Mouse (Mus musculus): ENCODE results near the gene Hoxd9. TPM values are rescaled to one million over a fixed set of nuclear protein-coding genes. Genes with fewer than 3 reads are reported as not detected.

The Hoxd9 gene
- polyA plus RNA-seq, 1 experiment from 2014 or later: 42.7 TPM

DNA sequence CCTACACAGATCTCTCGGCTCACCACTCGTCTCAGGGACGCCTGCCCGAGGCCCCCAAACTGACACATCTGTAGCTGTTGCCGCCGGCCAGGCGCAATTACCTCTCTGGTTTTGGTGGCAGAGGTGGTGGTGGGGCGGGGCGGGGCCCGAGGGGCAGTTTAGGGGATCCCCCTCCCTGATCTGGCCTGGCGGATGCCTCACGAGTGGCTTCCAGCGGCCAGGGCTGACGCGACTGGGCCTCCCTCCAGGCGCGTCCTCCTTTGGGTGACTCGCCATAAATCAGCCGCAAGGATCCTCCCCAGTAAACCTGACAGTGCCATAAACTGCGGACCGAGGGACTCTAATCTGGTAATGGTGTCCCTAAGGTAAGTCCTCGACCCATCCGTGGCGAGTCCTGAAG is 49.5 kb downstream of the Hoxd9 start:
- Histone ChIP-seq H3K36me3 (peaks cover 27% of the 10 kb centered on the region), H3K4me2 (peak overlapping the region; percentile 52), H3K27me3 (no peaks in the 10 kb centered on the region), H3K4me1 (replicated peaks) (peaks cover 90% of the 10 kb centered on the region), H3K4me3 (peak overlapping the region; percentile 36), H3K9me3 (no peaks in the 10 kb centered on the region), H3K27ac (replicated peaks) (peak overlapping the region; percentile 95), H3K9ac (peak overlapping the region; percentile 81)
- WGBS: 3% methylated on average over 24 of the region's 24 CpGs
- 0 out of 2 replicates have a peak, but pooled peaks have one; percentile 8 for ATAC-seq (ENCODE audit: low read depth)

DNA sequence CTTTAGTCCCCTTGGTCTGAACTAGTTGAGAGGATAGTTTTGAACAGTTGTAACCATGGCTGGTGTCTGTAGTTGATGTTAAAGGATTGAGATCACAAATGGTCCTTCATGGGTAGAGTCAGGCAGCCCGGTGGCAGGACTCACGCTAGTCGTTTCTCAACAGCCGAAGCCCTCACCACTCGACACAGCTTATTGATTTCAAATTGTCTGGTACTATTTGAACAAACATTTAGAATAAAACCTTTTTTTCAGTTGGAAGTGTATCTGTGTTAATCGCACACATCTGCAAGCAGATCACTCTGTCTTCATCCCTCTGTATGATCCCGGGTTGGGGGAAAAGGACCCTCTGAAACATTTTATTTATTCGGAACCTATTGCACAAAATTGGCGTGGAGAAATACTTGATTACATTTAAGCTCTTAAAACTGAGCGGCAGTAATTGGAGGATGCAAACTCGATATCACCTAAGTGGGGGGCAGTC is 50.2 kb downstream of the Hoxd9 start:
- H3K4me3 ChIP-seq: peak overlapping the region; percentile 36
- no peaks in the 10 kb centered on the region for H3K27me3 ChIP-seq
- WGBS: 8% methylated on average over 11 of the region's 11 CpGs
- peak overlapping the region; percentile 81 for H3K9ac ChIP-seq
- peak overlapping the region; percentile 95 for H3K27ac ChIP-seq (replicated peaks)
- peak overlapping the region; percentile 52 for H3K4me2 ChIP-seq
- H3K4me1 ChIP-seq (replicated peaks): peaks cover 97% of the 10 kb centered on the region
- no peaks in the 10 kb centered on the region for H3K9me3 ChIP-seq
- no peak for ATAC-seq (ENCODE audit: low read depth)
- peaks cover 27% of the 10 kb centered on the region for H3K36me3 ChIP-seq

DNA sequence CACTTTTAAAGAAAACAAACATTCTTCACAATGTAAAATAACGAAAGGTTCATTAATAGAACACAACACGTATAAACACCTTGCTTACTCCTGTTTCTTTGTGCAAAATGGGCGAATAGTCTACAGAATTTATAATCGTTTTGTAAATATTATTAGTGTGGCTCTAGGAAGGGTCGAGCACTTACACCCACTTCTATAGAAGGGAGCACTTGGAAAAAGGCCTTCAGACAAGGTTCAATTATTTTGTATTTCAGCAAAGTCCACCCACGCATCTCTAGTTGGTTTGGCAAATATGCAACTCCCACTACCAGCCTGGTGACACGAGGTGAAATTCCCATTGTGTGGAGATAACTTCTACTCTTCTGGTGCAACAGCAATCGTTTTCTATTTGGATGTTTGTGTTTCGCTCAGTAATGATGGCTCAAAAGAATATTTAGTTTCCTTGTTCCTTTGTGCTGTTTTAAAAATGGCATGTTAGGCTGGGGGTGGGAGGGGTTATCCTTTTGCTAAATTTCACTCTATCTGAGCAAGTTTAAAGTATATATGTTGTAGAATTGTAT is 51.0 kb downstream of the Hoxd9 start:
- peaks cover 26% of the 10 kb centered on the region for H3K36me3 ChIP-seq
- H3K9ac ChIP-seq: peak overlapping the region; percentile 81
- peak overlapping the region; percentile 36 for H3K4me3 ChIP-seq
- no peaks in the 10 kb centered on the region for H3K27me3 ChIP-seq
- ATAC-seq (ENCODE audit: low read depth): no peak
- 9% methylated on average over 9 of the region's 9 CpGs for WGBS
- peak overlapping the region; percentile 95 for H3K27ac ChIP-seq (replicated peaks)
- peaks cover 100% of the 10 kb centered on the region for H3K4me1 ChIP-seq (replicated peaks)
- peak overlapping the region; percentile 52 for H3K4me2 ChIP-seq
- H3K9me3 ChIP-seq: no peaks in the 10 kb centered on the region

DNA sequence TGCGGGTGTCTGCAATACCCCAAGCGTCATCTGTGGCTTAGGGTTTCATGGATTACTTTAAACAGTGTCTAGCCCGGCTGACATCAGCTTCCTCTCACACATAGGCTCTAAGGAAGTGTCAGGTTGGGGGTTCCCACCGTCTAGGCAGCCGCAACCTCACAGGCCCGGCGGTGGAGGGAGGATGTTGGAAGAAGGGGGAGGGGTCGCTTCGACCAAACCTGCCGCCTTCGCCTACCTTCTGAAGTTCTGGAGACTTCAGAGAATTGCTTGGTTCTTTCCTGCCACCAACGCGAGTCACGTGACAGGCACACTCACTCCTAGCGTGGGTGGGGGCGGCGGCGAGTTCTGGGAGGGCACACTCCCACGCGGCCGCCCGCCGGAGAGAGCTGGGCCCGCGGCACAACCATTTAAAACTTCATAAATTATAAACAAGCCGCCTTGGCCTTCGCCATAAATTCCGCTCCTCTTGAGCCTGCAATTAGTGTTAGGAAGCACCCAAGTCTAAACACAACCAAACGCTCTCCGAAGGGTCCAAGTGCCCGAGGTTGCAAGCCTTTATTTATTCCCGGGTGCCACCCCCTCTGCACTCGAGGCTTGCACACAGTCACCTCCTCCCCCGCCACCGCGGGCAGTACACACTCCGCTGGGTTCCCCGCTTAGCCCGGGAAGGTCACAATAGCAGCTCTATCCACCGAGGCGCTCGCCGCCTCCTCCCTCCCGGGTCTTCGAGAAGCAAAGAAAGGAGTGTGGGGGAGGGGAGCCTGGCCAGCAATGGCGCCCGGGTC is 52.0 kb downstream of the Hoxd9 start:
- Histone ChIP-seq H3K4me3 (peak overlapping the region; percentile 36), H3K9me3 (no peaks in the 10 kb centered on the region), H3K27ac (replicated peaks) (peak overlapping the region; percentile 95), H3K36me3 (peaks cover 16% of the 10 kb centered on the region), H3K4me2 (peak overlapping the region; percentile 52), H3K4me1 (replicated peaks) (peaks cover 94% of the 10 kb centered on the region), H3K9ac (peak overlapping the region; percentile 81), H3K27me3 (no peaks in the 10 kb centered on the region)
- WGBS: under 1% methylated on average over 47 of the region's 47 CpGs
- ATAC-seq (ENCODE audit: low read depth): peak; percentile 85

MicroRNAs encoded within 50 kb of the gene (microRNA counts, 519-probe panel; counts per million panel counts)
- microRNA mmu-miR-10b: 5,942 counts per million, percentile 96 among the panel's probes with 10 or more counts

Small RNA genes lying within 50 kb of the gene (microRNA-seq; reads per million reads assigned to microRNA genes)
- gene Gm44463: not detected
- gene Mir10b: 174,672 reads per million, percentile 100 among the genes with 10 or more reads in this experiment

Other genes starting within 250 kb of the Hoxd9 start
- gene Lnpk, start 118.3 kb upstream of the Hoxd9 start, polyA plus RNA-seq (2015; fragmentation: Nextera tagmentation; extraction: Ambion mirVana): 45.0 and 46.8 TPM in 2 replicates
- 0.43 and 0.67 TPM in 2 replicates for gene Evx2, start 38.2 kb upstream of the Hoxd9 start, polyA plus RNA-seq (2015; fragmentation: Nextera tagmentation; extraction: Ambion mirVana)
- gene Hoxd13, start 29.4 kb upstream of the Hoxd9 start, polyA plus RNA-seq (2015; fragmentation: Nextera tagmentation; extraction: Ambion mirVana): 0.10 and 0.19 TPM in 2 replicates
- gene Hoxd12, start 22.7 kb upstream of the Hoxd9 start, polyA plus RNA-seq (2015; fragmentation: Nextera tagmentation; extraction: Ambion mirVana): 0.50 and 1.7 TPM in 2 replicates
- 4.0 and 6.5 TPM in 2 replicates for gene Hoxd11, start 18.2 kb upstream of the Hoxd9 start, polyA plus RNA-seq (2015; fragmentation: Nextera tagmentation; extraction: Ambion mirVana)
- 87.2 and 132 TPM in 2 replicates for gene Hoxd10, start 5.8 kb upstream of the Hoxd9 start, polyA plus RNA-seq (2015; fragmentation: Nextera tagmentation; extraction: Ambion mirVana)
- gene Hoxd8, start 6.9 kb downstream of the Hoxd9 start, polyA plus RNA-seq (2015; fragmentation: Nextera tagmentation; extraction: Ambion mirVana): 17.4 and 22.8 TPM in 2 replicates
- 24.2 and 33.8 TPM in 2 replicates for gene Hoxd3, start 14.2 kb downstream of the Hoxd9 start, polyA plus RNA-seq (2015; fragmentation: Nextera tagmentation; extraction: Ambion mirVana)
- gene Hoxd4, start 14.2 kb downstream of the Hoxd9 start, polyA plus RNA-seq (2015; fragmentation: Nextera tagmentation; extraction: Ambion mirVana): 6.9 and 7.2 TPM in 2 replicates
- gene Gm28230, start 29.0 kb downstream of the Hoxd9 start, polyA plus RNA-seq (2015; fragmentation: Nextera tagmentation; extraction: Ambion mirVana): 2.2 and 2.4 TPM in 2 replicates
- gene Hoxd1, start 65.3 kb downstream of the Hoxd9 start, polyA plus RNA-seq (2015; fragmentation: Nextera tagmentation; extraction: Ambion mirVana): 6.4 and 9.0 TPM in 2 replicates
- gene Mtx2, start 128.1 kb downstream of the Hoxd9 start, polyA plus RNA-seq (2015; fragmentation: Nextera tagmentation; extraction: Ambion mirVana): 156 and 166 TPM in 2 replicates

Data from neural tube, embryonic 13.5 days (tissue).